Mouse (Mus musculus): Measurements from ENCODE around the gene Gripap1.

The Gripap1 gene

GRCm38 (mm10) chrX:7867141-7867540 is 77.6 kb downstream of the Gripap1 start:
- no peak for DNase-seq (ENCODE audit: low spot score in 2 of 2)

GRCm38 (mm10) chrX:7868506-7868905 is 78.9 kb downstream of the Gripap1 start:
- no peak for DNase-seq (ENCODE audit: low spot score in 2 of 2)

- DNase-seq (ENCODE audit: low spot score in 2 of 2) = no peak
Observed at GRCm38 (mm10) chrX:7869826-7870225, 80.3 kb downstream of the Gripap1 start.

Data from frontal cortex, postnatal 25 days (tissue).